Mouse (Mus musculus): ENCODE measurements around the gene Gm6034. TPM values are rescaled to one million over a fixed set of nuclear protein-coding genes. Genes with fewer than 3 reads are reported as not detected.
"Not testable (repeated sequence)": the region's sequence is repeated elsewhere in the genome, so short reads cannot be mapped to it uniquely, and the experiment has no call there.

The Gm6034 gene
- polyA plus RNA-seq (2014; fragmentation: Nextera tagmentation; extraction: Ambion mirVana): not detected in 2 replicates

DNA sequence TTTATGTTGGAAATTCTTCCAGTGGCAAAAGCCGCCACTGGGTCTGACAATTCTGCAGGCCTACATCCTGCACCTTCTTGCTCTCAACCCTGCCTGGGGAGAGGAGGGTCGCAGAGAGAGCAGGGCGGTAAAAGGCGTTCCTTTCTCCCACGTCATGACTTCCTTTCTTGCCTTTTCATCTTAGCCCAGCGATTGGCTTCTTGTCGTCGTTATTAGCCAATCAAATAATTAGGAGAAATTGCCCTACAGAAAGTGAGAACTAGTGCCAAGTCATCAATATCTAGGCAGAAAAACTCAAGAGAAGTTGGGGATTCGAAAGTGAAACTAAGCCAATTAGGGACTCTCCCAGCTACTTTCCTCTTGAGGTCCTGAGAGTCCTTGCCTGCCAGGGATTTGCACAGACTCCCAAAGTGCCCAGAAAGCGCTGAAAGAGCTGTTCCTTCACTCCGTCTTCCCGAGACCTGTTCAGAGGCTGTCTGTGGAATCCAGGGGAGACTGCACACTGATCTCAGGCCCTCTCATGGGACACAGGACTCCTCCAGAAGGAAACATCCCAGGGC lies at the start of gene Gm6034, which contains the start of gene H2-T22:
Gene Gm6034, plus strand, starts transcription at position 352 of the 560 bp plus-strand sequence.
Gene H2-T22, minus strand, starts transcription at position 138 of the 560 bp plus-strand sequence.
- DNase-seq (ENCODE audit: low spot score) (peak; percentile 94), ATAC-seq (peak; percentile 95)
- Histone ChIP-seq H3K4me2 (ENCODE audit: low read length) (peak within 1 kb of the TSS; percentile 62), H3K4me3 (ENCODE audit: low read depth, low read length) (peak within 1 kb of the TSS; percentile 24), H3K9ac (ENCODE audit: low read length) (peak within 1 kb of the TSS; percentile 50)
- H3K27me3 ChIP-seq (replicated peaks; ENCODE audit: control insufficient read depth, insufficient read depth, low read length); H3K36me3 ChIP-seq (ENCODE audit: control insufficient read depth, insufficient read depth, low read length); H3K4me1 ChIP-seq (ENCODE audit: control insufficient read depth, insufficient read depth, low read length); H3K27ac ChIP-seq (ENCODE audit: low read depth, low read length); H3K9me3 ChIP-seq (replicated peaks; ENCODE audit: control insufficient read depth, low read length): not testable (repeated sequence)
- WGBS: under 1% methylated on average over 12 of the region's 12 CpGs

DNA sequence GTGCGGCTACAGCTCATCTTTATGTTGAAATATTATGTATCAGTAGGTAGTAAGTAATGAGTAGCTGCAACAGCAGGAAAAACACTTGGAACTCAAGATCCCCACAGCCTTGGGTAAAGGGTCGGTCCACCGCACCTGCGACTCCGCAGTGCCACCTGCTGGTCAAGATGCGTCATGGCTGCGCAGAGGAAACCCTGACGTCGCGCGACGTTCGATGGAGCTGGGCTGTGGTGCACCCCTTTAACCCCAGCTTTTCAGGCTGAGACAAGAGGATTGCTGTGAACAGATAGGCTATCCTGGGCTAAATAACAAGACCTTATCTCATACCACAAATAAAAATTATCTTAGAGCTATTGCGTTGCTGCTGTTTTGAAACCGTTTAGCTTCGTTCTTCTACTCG lies 49.1 kb upstream of the Gm6034 start:
- peaks cover 4% of the 10 kb centered on the region for H3K4me1 ChIP-seq (ENCODE audit: control insufficient read depth, insufficient read depth, low read length)
- peak overlapping the region; percentile 56; the same call in 1 of the 2 replicates for H3K4me3 ChIP-seq (ENCODE audit: low read depth, low read length)
- H3K4me2 ChIP-seq (ENCODE audit: low read length): peak overlapping the region; percentile 76
- DNase-seq (ENCODE audit: low spot score) (peak; percentile 88), ATAC-seq (peak; percentile 79)
- H3K36me3 ChIP-seq (ENCODE audit: control insufficient read depth, insufficient read depth, low read length): peaks cover 10% of the 10 kb centered on the region; the same call in 1 of the 2 replicates
- no peak overlapping the region for H3K9ac ChIP-seq (ENCODE audit: low read length)
- WGBS: 8% methylated on average over 17 of the region's 17 CpGs
- H3K27ac ChIP-seq (ENCODE audit: low read depth, low read length): no peak overlapping the region
- no peaks in the 10 kb centered on the region for H3K27me3 ChIP-seq (replicated peaks; ENCODE audit: control insufficient read depth, insufficient read depth, low read length)
- no peaks in the 10 kb centered on the region for H3K9me3 ChIP-seq (replicated peaks; ENCODE audit: control insufficient read depth, low read length)

DNA sequence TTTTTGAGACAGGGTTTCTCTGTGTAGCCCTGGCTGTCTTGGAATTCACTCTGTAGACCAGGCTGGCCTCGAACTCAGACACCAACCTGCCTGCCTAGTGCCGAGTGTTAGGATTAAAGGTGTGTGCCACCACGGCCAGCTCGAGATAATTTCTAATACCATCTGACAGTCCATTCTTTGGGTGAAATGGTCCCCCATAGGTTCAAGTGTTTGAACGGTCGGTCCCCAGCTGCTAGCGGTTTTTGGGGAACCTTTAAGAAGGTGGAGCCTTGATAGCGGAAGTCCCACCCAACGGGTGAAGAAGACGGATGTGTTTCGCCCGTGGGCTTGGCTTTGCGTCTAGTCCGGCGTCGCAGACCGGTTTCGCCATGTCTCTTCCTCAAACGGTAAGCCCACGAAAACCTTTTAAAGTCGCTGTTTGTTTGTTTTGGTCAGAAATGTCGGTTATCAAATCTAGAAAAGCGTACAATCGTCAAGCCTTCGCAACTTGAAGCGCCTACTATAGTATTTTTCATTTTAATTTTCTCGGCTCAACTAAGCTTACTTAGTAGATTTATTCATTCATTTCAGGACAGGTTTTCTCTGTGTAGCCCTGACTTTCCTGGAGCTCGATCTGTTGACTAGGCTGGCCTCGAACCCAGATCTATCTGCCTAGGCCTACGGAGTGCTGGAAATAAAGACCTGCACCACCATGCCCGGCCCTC lies 48.4 kb upstream of the Gm6034 start:
- Histone ChIP-seq H3K4me2 (ENCODE audit: low read length) (peak overlapping the region; percentile 76), H3K9me3 (replicated peaks; ENCODE audit: control insufficient read depth, low read length) (no peaks in the 10 kb centered on the region), H3K4me1 (ENCODE audit: control insufficient read depth, insufficient read depth, low read length) (peaks cover 4% of the 10 kb centered on the region), H3K36me3 (ENCODE audit: control insufficient read depth, insufficient read depth, low read length) (peaks cover 4% of the 10 kb centered on the region; the same call in 1 of the 2 replicates), H3K9ac (ENCODE audit: low read length) (peak overlapping the region; percentile 67), H3K27ac (ENCODE audit: low read depth, low read length) (peak overlapping the region; percentile 30; the same call in 1 of the 2 replicates), H3K4me3 (ENCODE audit: low read depth, low read length) (peak overlapping the region; percentile 56), H3K27me3 (replicated peaks; ENCODE audit: control insufficient read depth, insufficient read depth, low read length) (no peaks in the 10 kb centered on the region)
- ATAC-seq (peak; percentile 78), DNase-seq (ENCODE audit: low spot score) (peak; percentile 93)
- WGBS: 3% methylated on average over 31 of the region's 31 CpGs

DNA sequence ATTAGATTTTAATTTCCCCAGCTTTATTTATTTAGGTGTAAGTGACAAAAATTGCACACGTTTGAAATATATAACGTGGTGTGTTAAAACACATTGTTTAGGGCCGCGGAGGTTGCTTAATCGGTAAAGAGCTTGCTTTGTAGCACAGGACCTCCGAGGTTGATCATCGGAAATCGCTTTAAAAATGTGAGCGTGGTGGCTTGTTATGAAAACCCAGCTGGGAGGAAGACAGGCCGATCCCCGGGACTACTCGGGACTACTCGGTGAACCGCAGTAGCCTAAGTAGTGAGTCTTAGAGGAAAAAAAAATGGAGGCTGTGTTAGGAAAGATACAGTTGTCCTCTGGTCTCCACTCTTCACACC lies 47.9 kb upstream of the Gm6034 start:
- H3K4me1 ChIP-seq (ENCODE audit: control insufficient read depth, insufficient read depth, low read length): peaks cover 4% of the 10 kb centered on the region
- 2% methylated on average over 14 of the region's 14 CpGs for WGBS
- H3K27ac ChIP-seq (ENCODE audit: low read depth, low read length): no peak overlapping the region
- peak overlapping the region; percentile 56 for H3K4me3 ChIP-seq (ENCODE audit: low read depth, low read length)
- DNase-seq (ENCODE audit: low spot score) (peak; percentile 24), ATAC-seq (no peak)
- no peaks in the 10 kb centered on the region for H3K9me3 ChIP-seq (replicated peaks; ENCODE audit: control insufficient read depth, low read length)
- peak overlapping the region; percentile 67 for H3K9ac ChIP-seq (ENCODE audit: low read length)
- H3K27me3 ChIP-seq (replicated peaks; ENCODE audit: control insufficient read depth, insufficient read depth, low read length): no peaks in the 10 kb centered on the region
- no peaks in the 10 kb centered on the region for H3K36me3 ChIP-seq (ENCODE audit: control insufficient read depth, insufficient read depth, low read length)
- H3K4me2 ChIP-seq (ENCODE audit: low read length): peak overlapping the region; percentile 76

DNA sequence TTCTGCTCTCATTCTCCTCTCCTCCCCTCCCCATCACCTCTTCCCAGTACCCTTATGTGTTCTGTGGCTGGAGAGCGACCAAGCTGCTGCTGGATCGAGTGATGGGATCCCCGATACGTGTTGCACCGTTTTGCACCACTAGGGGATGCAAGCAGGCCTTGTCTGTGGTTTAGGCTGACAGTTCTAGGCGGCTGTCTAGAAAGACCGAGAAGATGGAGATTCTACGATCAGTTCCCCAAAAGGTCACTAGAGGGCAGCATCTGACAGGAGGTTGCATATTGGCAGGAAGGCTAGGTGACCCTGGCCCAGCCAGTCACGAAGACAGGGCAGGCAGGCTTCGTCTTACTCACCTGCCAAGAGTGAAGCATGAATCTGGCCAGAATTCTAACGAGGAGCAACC lies 45.8 kb upstream of the Gm6034 start:
- peak; percentile 66 for ATAC-seq
- Histone ChIP-seq H3K4me2 (ENCODE audit: low read length) (no peak overlapping the region), H3K9ac (ENCODE audit: low read length) (no peak overlapping the region), H3K4me1 (ENCODE audit: control insufficient read depth, insufficient read depth, low read length) (peaks cover 4% of the 10 kb centered on the region), H3K4me3 (ENCODE audit: low read depth, low read length) (no peak overlapping the region), H3K36me3 (ENCODE audit: control insufficient read depth, insufficient read depth, low read length) (no peaks in the 10 kb centered on the region), H3K27ac (ENCODE audit: low read depth, low read length) (no peak overlapping the region), H3K27me3 (replicated peaks; ENCODE audit: control insufficient read depth, insufficient read depth, low read length) (no peaks in the 10 kb centered on the region), H3K9me3 (replicated peaks; ENCODE audit: control insufficient read depth, low read length) (no peaks in the 10 kb centered on the region)
- peak; percentile 95 for DNase-seq (ENCODE audit: low spot score)
- WGBS: under 1% methylated on average over 11 of the region's 11 CpGs

DNA sequence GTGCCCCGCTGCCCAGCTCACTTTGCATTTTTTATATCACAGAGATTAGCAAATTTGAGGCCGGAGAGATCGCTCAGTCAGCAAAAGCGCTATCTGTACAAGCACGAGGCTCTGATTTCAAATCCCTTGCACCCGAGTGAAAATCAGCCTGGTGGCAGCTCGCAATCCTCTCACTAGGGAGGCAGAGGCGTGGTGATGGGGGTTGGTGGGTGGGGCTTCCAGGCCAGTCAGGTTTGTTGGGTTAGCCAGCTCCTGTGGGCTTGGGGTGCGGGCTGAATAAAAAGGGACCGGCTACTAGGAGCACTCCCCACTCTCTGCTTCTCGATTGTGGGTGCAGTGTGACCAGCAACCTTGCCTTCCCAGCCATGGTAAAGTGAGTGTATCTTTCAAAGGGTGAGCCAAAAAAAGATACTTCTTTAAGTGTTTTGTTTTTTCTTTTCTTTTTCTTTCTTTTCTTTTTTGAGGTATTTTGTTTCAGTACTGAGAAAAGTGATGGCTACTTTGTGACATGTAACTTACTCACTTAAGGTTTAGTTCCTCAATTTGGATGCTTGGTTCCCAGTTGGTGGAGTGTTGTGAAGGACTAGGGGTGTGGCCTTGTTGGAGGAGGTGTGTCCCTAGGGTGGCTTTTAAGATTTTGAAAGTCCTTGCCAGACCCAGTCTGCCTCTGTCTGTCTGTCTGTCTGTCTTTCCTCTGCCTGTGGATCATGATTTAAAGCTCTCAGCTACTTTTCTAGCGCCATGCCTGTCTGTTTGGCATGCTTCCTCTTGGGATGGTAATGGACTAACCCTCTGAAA lies 44.8 kb upstream of the Gm6034 start:
- Histone ChIP-seq H3K4me2 (ENCODE audit: low read length) (no peak overlapping the region), H3K9ac (ENCODE audit: low read length) (0 out of 2 replicates have a peak overlapping the region, but pooled peaks have one; percentile 17)
- no peak for ATAC-seq

DNA sequence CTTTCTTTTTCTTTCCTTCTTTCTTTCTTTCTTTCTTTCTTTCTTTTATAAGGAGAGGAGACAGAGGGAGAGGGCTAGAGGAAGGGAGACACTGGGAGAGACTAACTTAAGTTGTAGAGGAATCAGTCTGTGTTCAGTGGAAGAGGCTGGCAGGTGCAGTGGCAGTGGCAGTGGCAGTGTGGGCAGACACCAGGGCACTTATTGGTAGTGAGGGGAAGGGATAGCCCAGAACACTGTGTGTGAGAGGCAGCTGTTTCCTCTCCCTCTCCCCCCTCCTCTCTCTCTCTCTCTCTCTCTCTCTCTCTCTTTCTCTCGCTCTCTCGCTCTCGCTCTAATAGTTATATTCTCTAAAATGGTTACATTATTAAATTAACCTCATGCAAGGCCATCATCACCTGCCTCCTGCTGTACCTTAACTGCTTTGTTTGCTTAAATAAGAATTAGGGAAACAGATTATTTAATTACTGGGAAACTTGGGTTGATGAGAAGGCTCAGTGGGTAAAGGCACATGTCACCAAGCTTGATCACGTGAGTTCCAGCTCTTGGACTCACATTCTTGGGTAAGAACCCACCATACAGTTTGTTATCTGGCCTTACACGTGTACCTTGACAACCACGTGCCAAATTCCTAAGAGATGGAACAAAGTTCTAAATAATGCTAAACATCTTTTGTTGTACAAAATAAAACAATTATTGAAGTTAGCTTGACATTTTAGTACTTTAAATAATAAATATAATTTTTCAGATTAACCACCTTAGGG lies 44.0 kb upstream of the Gm6034 start:
- ATAC-seq (no peak), DNase-seq (ENCODE audit: low spot score) (no peak)
- no peaks in the 10 kb centered on the region for H3K27me3 ChIP-seq (replicated peaks; ENCODE audit: control insufficient read depth, insufficient read depth, low read length)
- 87% methylated on average over 6 of the region's 6 CpGs for WGBS
- no peaks in the 10 kb centered on the region for H3K9me3 ChIP-seq (replicated peaks; ENCODE audit: control insufficient read depth, low read length)
- peaks cover 4% of the 10 kb centered on the region for H3K4me1 ChIP-seq (ENCODE audit: control insufficient read depth, insufficient read depth, low read length)
- no peaks in the 10 kb centered on the region for H3K36me3 ChIP-seq (ENCODE audit: control insufficient read depth, insufficient read depth, low read length)
- H3K4me2 ChIP-seq (ENCODE audit: low read length): no peak overlapping the region
- no peak overlapping the region for H3K4me3 ChIP-seq (ENCODE audit: low read depth, low read length)
- no peak overlapping the region for H3K9ac ChIP-seq (ENCODE audit: low read length)
- no peak overlapping the region for H3K27ac ChIP-seq (ENCODE audit: low read depth, low read length)

More for the DNA sequence above, 44.8 kb upstream of the Gm6034 start:
- no peak overlapping the region for H3K27ac ChIP-seq (ENCODE audit: low read depth, low read length)
- no peaks in the 10 kb centered on the region for H3K9me3 ChIP-seq (replicated peaks; ENCODE audit: control insufficient read depth, low read length)
- H3K4me1 ChIP-seq (ENCODE audit: control insufficient read depth, insufficient read depth, low read length): peaks cover 4% of the 10 kb centered on the region
- whole genome bisulfite sequencing: 43% methylated on average over 12 of the region's 12 CpGs
- no peaks in the 10 kb centered on the region for H3K36me3 ChIP-seq (ENCODE audit: control insufficient read depth, insufficient read depth, low read length)
- no peak overlapping the region for H3K4me3 ChIP-seq (ENCODE audit: low read depth, low read length)
- DNase-seq (ENCODE audit: low spot score): no peak
- H3K27me3 ChIP-seq (replicated peaks; ENCODE audit: control insufficient read depth, insufficient read depth, low read length): no peaks in the 10 kb centered on the region

DNA sequence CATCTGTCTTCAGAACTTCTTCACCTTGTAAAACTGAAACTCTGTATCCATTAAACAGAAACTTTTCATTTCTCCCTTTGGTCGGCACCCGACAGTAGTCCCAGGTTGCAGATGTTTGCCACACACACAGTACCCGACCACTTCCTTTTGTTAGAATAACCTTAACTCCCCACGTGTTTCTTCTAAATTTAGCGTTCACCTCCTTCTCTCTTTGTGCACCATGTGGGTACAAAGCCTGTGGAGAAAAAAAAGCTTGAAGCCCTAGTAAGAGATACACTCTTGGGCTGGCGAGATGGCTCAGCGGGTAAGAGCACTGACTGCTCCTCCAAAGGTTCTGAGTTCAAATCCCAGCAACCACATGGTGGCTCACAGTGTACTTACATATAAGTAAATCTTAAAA lies 43.4 kb upstream of the Gm6034 start:
- Histone ChIP-seq H3K9ac (ENCODE audit: low read length) (no peak overlapping the region), H3K4me2 (ENCODE audit: low read length) (no peak overlapping the region), H3K27me3 (replicated peaks; ENCODE audit: control insufficient read depth, insufficient read depth, low read length) (no peaks in the 10 kb centered on the region), H3K27ac (ENCODE audit: low read depth, low read length) (no peak overlapping the region), H3K36me3 (ENCODE audit: control insufficient read depth, insufficient read depth, low read length) (no peaks in the 10 kb centered on the region), H3K9me3 (replicated peaks; ENCODE audit: control insufficient read depth, low read length) (no peaks in the 10 kb centered on the region), H3K4me1 (ENCODE audit: control insufficient read depth, insufficient read depth, low read length) (peaks cover 4% of the 10 kb centered on the region), H3K4me3 (ENCODE audit: low read depth, low read length) (no peak overlapping the region)
- 89% methylated on average over 7 of the region's 7 CpGs for WGBS
- no peak for ATAC-seq
- DNase-seq (ENCODE audit: low spot score): no peak
